Mouse (Mus musculus) heart, embryonic 13.5 days (tissue): Measurements from ENCODE around the gene Gm4881. TPM values are rescaled to one million over a fixed set of nuclear protein-coding genes. Genes with fewer than 3 reads are reported as not detected.
A peak's percentile ranks its signal among the peaks of the same experiment; 100 is the strongest.
"Not testable (repeated sequence)": the region's sequence is repeated elsewhere in the genome, so short reads cannot be mapped to it uniquely, and the experiment has no call there.

ENCODE experiments used
- ATAC-seq: fragments of 200-750 bp; cut with Nextera tagmentation; 2 replicates; pipeline ENCODE4 v1.8.0; 2017; ENCODE audit warnings: moderate TSS enrichment; ENCODE audit not compliant: insufficient number of reproducible peaks, low FRiP score, low TSS enrichment; ENCODE audit errors: extremely low read depth
- H3K27ac ChIP-seq: fragments of 300-500 bp; sonication (generic); replicated peaks from 2 replicates; pipeline ENCODE4 v1.5.1; 2015; ENCODE audit warnings: moderate library complexity, mild to moderate bottlenecking, inconsistent platforms
- H3K27me3 ChIP-seq: fragments of 300-500 bp; sonication (generic); replicated peaks from 2 replicates; pipeline ENCODE4 v1.6.1; 2015; ENCODE audit warnings: mild to moderate bottlenecking, inconsistent platforms
- H3K36me3 ChIP-seq: fragments of 300-500 bp; sonication (generic); 2 replicates; pipeline ENCODE4 v1.6.1; 2015; ENCODE audit warnings: mild to moderate bottlenecking, inconsistent platforms
- H3K4me1 ChIP-seq: fragments of 300-500 bp; sonication (generic); 2 replicates; pipeline ENCODE4 v1.6.1; 2015; ENCODE audit warnings: inconsistent platforms
- H3K4me2 ChIP-seq: fragments of 300-500 bp; sonication (generic); 2 replicates; pipeline ENCODE4 v1.6.1; 2015; ENCODE audit warnings: inconsistent platforms, mild to moderate bottlenecking, moderate library complexity
- H3K4me3 ChIP-seq: fragments of 300-500 bp; sonication (generic); 2 replicates; pipeline ENCODE4 v1.5.1; 2015; ENCODE audit warnings: moderate library complexity, mild to moderate bottlenecking, inconsistent platforms
- H3K9ac ChIP-seq: fragments of 300-500 bp; sonication (generic); 2 replicates; pipeline ENCODE4 v1.6.1; 2015; ENCODE audit warnings: inconsistent platforms, mild to moderate bottlenecking, moderate library complexity
- H3K9me3 ChIP-seq: fragments of 300-500 bp; sonication (generic); 2 replicates; pipeline ENCODE4 v1.6.1; 2016; ENCODE audit warnings: inconsistent platforms
- WGBS: fragments of 180-500 bp; shearing (Covaris S2); methylation state at CpG from one replicate; pipeline ENCODE4 v1.1.7; 2015; ENCODE audit warnings: mixed read lengths; 5-methylcytosine and 5-hydroxymethylcytosine counted together
- polyA plus RNA-seq: library from polyadenylated mRNA; unstranded; fragments of >200 nt; fragmentation: Nextera tagmentation; extraction: Ambion mirVana; gene quantifications from 2 replicates; pipeline ENCODE4 v1.2.1, GENCODE M21; 2015

Gene Gm4881
- polyA plus RNA-seq, 1 experiment from 2014 or later = not detected

DNA sequence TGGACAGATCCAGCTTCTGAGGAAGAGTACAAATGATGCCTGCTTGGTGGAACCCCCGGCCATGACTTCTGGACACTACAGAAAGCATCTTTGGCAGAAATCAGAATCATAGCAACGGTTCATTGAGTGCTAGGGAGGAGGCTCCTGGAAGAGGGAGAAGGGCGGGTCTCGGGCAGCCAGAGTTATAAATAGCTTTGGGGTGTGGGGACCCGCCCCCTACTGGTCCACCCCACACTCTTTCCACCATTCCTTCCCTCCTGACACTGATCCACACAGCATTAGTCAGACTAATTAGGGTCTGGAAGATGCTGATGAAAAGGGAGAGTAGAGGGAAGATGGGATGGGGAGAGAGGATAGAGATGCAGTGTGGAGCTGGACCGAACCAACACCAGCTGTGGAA lies 37.7 kb downstream of the Gm4881 start:
- Histone ChIP-seq H3K4me1 (peaks cover 47% of the 10 kb centered on the region), H3K36me3 (peaks cover 41% of the 10 kb centered on the region), H3K9me3 (no peaks in the 10 kb centered on the region), H3K4me3 (no peak overlapping the region), H3K27me3 (no peaks in the 10 kb centered on the region), H3K27ac (no peak overlapping the region), H3K9ac (peak overlapping the region; percentile 33), H3K4me2 (peak overlapping the region; percentile 30)
- ATAC-seq = no peak
- 18% methylated on average over 6 of the region's 6 CpGs for WGBS

DNA sequence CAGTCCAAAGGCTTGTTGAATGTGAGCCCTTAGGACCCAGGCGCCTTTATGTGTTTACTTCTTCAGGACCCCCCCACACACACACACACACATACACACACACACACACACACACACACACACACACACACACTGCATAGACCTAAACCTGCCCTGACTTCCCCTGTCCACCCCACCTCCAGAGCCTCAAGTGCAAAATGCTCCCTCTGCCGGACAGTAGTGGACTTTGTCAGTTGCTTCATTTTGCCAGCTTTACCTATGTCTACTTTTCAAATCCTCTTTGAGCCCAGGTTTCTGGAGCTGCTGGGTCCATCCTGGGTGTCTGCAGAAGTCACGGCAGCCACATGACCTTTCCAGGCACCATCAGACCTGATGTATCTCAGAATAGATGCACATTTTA lies 39.4 kb downstream of the Gm4881 start:
- ATAC-seq = no peak
- peaks cover 26% of the 10 kb centered on the region for H3K36me3 ChIP-seq
- H3K4me3 ChIP-seq = peak overlapping the region; percentile 84
- H3K27ac ChIP-seq = peak overlapping the region; percentile 74; the same call in 1 of the 2 replicates
- WGBS = 11% methylated on average over 3 of the region's 3 CpGs
- H3K9ac ChIP-seq = peak overlapping the region; percentile 90
- no peaks in the 10 kb centered on the region for H3K27me3 ChIP-seq
- peaks cover 47% of the 10 kb centered on the region for H3K4me1 ChIP-seq
- no peaks in the 10 kb centered on the region for H3K9me3 ChIP-seq
- peak overlapping the region; percentile 81 for H3K4me2 ChIP-seq

DNA sequence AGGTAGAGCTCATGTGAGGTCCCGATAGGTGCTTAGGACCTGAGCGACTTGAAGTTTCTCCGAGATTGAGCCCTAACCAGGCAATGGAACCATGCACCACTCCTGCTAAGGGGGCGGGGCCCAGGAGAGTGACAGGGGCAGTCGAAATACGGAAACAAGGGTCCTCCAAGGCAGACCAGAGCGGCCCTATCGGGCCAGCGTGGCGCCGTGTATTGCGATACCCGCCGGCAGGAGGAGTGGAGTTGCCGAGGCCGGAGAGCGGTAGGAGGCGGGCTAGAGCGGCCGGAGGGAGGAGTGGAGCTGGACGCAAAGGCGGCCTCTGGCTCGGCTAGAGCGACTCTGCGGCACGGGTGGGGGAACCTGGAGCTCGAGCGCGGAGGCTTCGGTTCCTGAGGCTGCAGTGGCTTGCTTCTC lies 40.2 kb downstream of the Gm4881 start:
- peak; percentile 96 for ATAC-seq
- H3K9me3 ChIP-seq = no peaks in the 10 kb centered on the region
- H3K4me1 ChIP-seq = peaks cover 47% of the 10 kb centered on the region
- peak overlapping the region; percentile 93 for H3K9ac ChIP-seq
- H3K36me3 ChIP-seq = peaks cover 18% of the 10 kb centered on the region
- H3K27ac ChIP-seq = peak overlapping the region; percentile 92
- H3K4me2 ChIP-seq = peak overlapping the region; percentile 81
- H3K4me3 ChIP-seq = peak overlapping the region; percentile 84
- H3K27me3 ChIP-seq = no peaks in the 10 kb centered on the region
- under 1% methylated on average over 30 of the region's 30 CpGs for WGBS

DNA sequence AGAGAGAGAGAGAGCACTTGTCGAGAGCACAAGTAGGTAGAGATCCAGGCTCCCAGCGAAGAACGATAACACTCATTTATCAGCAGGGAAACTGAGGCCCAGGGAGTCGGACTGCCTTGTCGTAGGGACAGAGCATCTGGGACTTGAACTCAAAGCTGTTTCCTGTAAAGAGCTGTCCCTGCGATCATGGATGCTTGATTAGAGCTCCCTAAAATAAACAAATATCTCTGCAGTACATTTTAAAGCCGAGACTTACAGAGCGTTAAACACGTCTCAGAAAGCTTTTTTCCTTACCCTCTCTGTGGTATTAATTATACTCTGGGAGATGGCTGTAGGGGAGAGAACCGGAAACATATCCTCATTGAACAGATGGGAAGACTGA lies 40.9 kb downstream of the Gm4881 start:
- no peak for ATAC-seq
- peaks cover 47% of the 10 kb centered on the region for H3K4me1 ChIP-seq
- H3K36me3 ChIP-seq = peaks cover 12% of the 10 kb centered on the region
- H3K4me3 ChIP-seq = peak overlapping the region; percentile 84
- H3K27me3 ChIP-seq = no peaks in the 10 kb centered on the region
- peak overlapping the region; percentile 92 for H3K27ac ChIP-seq
- 23% methylated on average over 10 of the region's 10 CpGs for WGBS
- peak overlapping the region; percentile 81 for H3K4me2 ChIP-seq
- no peaks in the 10 kb centered on the region for H3K9me3 ChIP-seq
- peak overlapping the region; percentile 93 for H3K9ac ChIP-seq

DNA sequence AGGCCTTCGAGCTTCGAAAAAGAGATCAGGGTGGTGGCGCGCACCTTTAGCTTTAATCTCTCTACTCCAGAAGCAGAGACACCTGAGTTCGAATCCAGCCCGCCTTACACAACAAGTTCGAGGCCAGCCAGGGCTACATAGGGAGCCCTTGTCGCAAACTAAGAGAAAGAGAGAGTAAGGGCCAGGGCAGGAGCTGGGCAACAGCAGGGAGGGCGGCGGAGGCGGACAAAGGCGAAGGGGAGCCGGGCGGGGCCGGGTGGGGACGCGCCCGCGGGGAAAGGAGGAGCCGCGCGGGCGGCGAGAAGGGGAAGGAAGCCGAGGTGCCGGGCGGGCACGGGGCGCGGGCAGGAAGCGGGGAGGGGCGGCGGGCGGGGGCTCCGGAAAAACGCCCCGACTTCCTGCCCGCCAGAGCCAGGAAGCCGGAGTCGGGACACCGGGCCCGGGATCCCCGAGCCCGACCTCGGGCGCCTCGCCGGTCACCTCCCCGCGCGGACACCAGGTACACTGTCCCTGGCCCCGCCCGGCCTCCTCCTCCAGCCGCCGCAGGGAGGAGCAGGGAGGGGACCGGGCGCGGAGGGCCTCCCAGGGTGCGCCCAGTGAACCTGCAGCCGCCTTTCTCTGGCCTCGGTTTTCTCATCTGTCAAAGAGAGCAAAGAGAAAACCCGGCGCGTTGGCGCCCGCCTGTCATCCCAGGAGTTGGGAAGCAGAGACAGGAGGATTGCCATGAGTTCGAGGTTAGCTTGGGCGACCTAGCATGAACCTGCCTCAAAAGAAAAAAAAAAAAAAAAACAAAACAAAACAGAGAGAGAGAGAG lies 41.5 kb downstream of the Gm4881 start, which contains the start of gene Arhgef1:
Arhgef1 (plus strand) TSS at position 283 of the 814 bp plus-strand sequence.
- Histone ChIP-seq H3K4me1 (peaks cover 47% of the 10 kb centered on the region), H3K4me2 (peak within 1 kb of the TSS; percentile 81), H3K9ac (peak within 1 kb of the TSS; percentile 93), H3K9me3 (no peaks in the 10 kb centered on the region), H3K36me3 (peaks cover 6% of the 10 kb centered on the region), H3K27me3 (no peaks in the 10 kb centered on the region), H3K4me3 (peak within 1 kb of the TSS; percentile 84), H3K27ac (peak within 1 kb of the TSS; percentile 92)
- 6% methylated on average over 59 of the region's 68 CpGs for WGBS
- ATAC-seq = peak; percentile 32; the same call in 1 of the 2 replicates

DNA sequence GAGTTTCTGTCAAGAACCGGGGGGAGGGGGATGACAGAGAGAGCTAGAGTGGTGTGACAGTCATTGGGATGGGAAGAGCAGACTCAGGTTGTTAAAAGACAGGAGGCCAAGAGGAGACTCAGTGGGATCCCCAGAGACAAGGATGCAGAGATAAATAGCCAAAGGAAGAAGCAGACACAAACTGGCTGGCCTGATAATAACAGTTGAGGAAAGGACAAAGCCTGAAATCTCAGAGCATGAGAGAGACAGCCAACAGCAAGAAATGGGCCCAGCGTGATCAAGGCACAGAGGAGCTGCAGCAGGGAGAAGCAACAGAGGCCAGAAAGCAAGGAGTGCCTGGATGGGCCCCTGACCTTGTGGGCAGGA lies 42.0 kb downstream of the Gm4881 start:
- no peaks in the 10 kb centered on the region for H3K27me3 ChIP-seq
- ATAC-seq = no peak
- peak overlapping the region; percentile 92 for H3K27ac ChIP-seq
- no peaks in the 10 kb centered on the region for H3K9me3 ChIP-seq
- H3K4me1 ChIP-seq = peaks cover 42% of the 10 kb centered on the region
- H3K4me3 ChIP-seq = peak overlapping the region; percentile 84
- peaks cover under 1% of the 10 kb centered on the region; the same call in 1 of the 2 replicates for H3K36me3 ChIP-seq
- peak overlapping the region; percentile 93 for H3K9ac ChIP-seq
- H3K4me2 ChIP-seq = peak overlapping the region; percentile 81
- 33% methylated on average over 2 of the region's 2 CpGs for WGBS

DNA sequence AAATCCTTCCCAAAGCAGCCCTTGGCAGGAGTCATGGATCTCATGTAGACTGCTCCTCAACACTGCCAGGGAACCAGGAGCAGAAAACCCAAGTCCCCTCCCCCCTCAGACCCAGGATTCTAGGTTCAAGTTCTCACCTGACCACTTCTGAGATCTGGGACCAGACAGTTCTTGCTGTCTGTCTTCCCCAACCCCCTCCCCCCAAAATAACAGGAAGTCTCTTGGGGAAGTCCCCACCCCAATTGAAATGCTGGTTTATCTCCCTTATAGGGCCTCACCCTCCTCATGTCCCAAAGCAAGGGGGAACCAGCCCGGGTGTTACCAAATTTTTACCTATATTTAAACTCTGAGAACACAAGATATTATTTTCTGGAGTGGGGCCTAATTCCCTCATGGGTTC lies 42.5 kb downstream of the Gm4881 start:
- ATAC-seq = no peak
- H3K4me1 ChIP-seq = peaks cover 38% of the 10 kb centered on the region
- 56% methylated on average over 1 of the region's 1 CpGs for WGBS
- peak overlapping the region; percentile 92 for H3K27ac ChIP-seq
- H3K36me3 ChIP-seq = no peaks in the 10 kb centered on the region
- no peaks in the 10 kb centered on the region for H3K9me3 ChIP-seq
- peak overlapping the region; percentile 81 for H3K4me2 ChIP-seq
- H3K9ac ChIP-seq = peak overlapping the region; percentile 93
- peak overlapping the region; percentile 84 for H3K4me3 ChIP-seq
- no peaks in the 10 kb centered on the region for H3K27me3 ChIP-seq

DNA sequence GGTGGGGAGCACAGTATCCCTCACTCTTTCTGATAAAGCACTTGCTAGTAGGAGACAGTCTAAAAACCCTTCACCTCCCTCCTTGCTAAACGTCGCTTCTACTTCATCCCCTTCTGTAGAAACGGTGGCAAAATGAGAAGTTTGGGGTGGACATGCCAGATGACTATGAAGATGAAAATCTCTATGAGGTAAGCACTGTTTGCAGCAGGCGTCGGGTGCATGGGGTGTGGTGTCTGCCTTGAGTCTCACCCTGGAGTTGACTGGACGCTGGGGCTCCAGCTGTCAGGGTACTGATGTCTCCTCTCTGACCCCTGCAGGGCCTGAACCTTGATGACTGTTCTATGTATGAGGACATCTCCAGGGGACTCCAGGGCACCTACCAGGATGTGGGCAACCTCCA lies 43.2 kb downstream of the Gm4881 start:
- Histone ChIP-seq H3K4me2 (no peak overlapping the region), H3K4me3 (no peak overlapping the region), H3K9ac (no peak overlapping the region), H3K36me3 (no peaks in the 10 kb centered on the region), H3K9me3 (no peaks in the 10 kb centered on the region), H3K27me3 (no peaks in the 10 kb centered on the region), H3K4me1 (peaks cover 30% of the 10 kb centered on the region), H3K27ac (no peak overlapping the region)
- no peak for ATAC-seq
- WGBS = 67% methylated on average over 6 of the region's 6 CpGs

GRCm38 (mm10) chr7:24897959-24898358 lies 46.3 kb downstream of the Gm4881 start:
- Histone ChIP-seq H3K9me3 (no peaks in the 10 kb centered on the region), H3K4me1 (peaks cover 11% of the 10 kb centered on the region), H3K4me2 (no peak overlapping the region), H3K9ac (no peak overlapping the region), H3K36me3 (no peaks in the 10 kb centered on the region), H3K4me3 (no peak overlapping the region), H3K27ac (no peak overlapping the region), H3K27me3 (no peaks in the 10 kb centered on the region)
- 68% methylated on average over 5 of the region's 5 CpGs for WGBS
- no peak for ATAC-seq

GRCm38 (mm10) chr7:24897224-24897623 lies 47.1 kb downstream of the Gm4881 start, which contains the start of gene Cd79a:
TSS of gene Cd79a (plus strand) at chr7:24897381.
- H3K27ac ChIP-seq = no peak within 1 kb of the TSS
- H3K4me3 ChIP-seq = no peak within 1 kb of the TSS
- no peaks in the 10 kb centered on the region for H3K27me3 ChIP-seq
- no peaks in the 10 kb centered on the region for H3K9me3 ChIP-seq
- 0 out of 2 replicates have a peak, but pooled peaks cover 3% of the 10 kb centered on the region for H3K36me3 ChIP-seq
- no peak for ATAC-seq
- no peak within 1 kb of the TSS for H3K9ac ChIP-seq
- no peak within 1 kb of the TSS for H3K4me2 ChIP-seq
- WGBS = 63% methylated on average over 12 of the region's 12 CpGs
- peaks cover 6% of the 10 kb centered on the region for H3K4me1 ChIP-seq

GRCm38 (mm10) chr7:24896269-24896668 lies 48.0 kb downstream of the Gm4881 start:
- Histone ChIP-seq H3K4me3 (no peak overlapping the region), H3K9ac (no peak overlapping the region), H3K4me2 (no peak overlapping the region), H3K9me3 (no peaks in the 10 kb centered on the region), H3K27ac (no peak overlapping the region), H3K4me1 (no peaks in the 10 kb centered on the region), H3K27me3 (no peaks in the 10 kb centered on the region), H3K36me3 (peaks cover 6% of the 10 kb centered on the region)
- WGBS = 81% methylated on average over 8 of the region's 8 CpGs
- ATAC-seq = no peak

GRCm38 (mm10) chr7:24895749-24896148 lies 48.5 kb downstream of the Gm4881 start:
- not testable (repeated sequence) for H3K27ac ChIP-seq, H3K9ac ChIP-seq, H3K4me3 ChIP-seq, ATAC-seq, H3K27me3 ChIP-seq, H3K4me2 ChIP-seq, H3K9me3 ChIP-seq, H3K4me1 ChIP-seq
- H3K36me3 ChIP-seq = peaks cover 11% of the 10 kb centered on the region
- WGBS = 83% methylated on average over 2 of the region's 2 CpGs
